Mouse (Mus musculus): ENCODE results near the gene Npas1. TPM values are rescaled to one million over a fixed set of nuclear protein-coding genes. Genes with fewer than 3 reads are reported as not detected.

Gene Npas1
- polyA plus RNA-seq, 2 experiments = not detected

DNA sequence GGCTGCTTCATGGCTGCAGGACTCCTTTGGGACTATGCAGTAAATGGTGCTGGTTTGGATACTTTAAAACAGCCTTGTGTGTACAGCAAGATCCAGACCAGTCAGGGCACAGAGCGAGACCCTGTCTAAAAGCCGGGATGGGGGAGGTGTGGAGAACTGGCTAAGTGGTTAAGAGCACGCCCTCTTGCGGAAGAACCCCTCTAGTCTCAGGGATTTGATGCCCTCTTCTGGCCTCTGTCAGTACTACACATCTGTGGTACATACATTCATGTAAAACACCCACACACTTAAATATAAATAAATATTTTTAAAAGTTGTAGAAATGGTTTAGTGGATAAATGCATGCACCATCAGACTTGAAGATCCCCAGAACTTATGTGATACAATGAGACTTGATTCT is 11.0 kb downstream of the Npas1 start:
- TF ChIP-seq EP300 (IDR thresholded peaks at IDR 0.05; ENCODE audit: low read depth) (no peak), CTCF (IDR thresholded peaks at IDR 0.05; ENCODE audit: low read depth) (peak; percentile 82)
- Histone ChIP-seq H3K27me3 (ENCODE audit: control insufficient read depth, insufficient read depth, low read length) (peaks cover under 1% of the 10 kb centered on the region; the same call in 1 of the 2 replicates), H3K9ac (replicated peaks) (no peak overlapping the region), H3K36me3 (replicated peaks; ENCODE audit: control insufficient read depth, insufficient read depth, low read depth) (no peaks in the 10 kb centered on the region), H3K27ac (no peak overlapping the region), H3K4me1 (replicated peaks; ENCODE audit: control insufficient read depth in 2 of 2, insufficient read depth in 2 of 2, low read length in 1 of 2) (no peaks in the 10 kb centered on the region), H3K4me2 (ENCODE audit: low read depth) (no peak overlapping the region), H3K4me3 (ENCODE audit: insufficient read depth in 1 of 2, low read depth in 2 of 2, low read length in 2 of 2) (no peak overlapping the region), H3K9me3 (ENCODE audit: control insufficient read depth, low read length) (no peaks in the 10 kb centered on the region)
- ATAC-seq (ENCODE audit: insufficient read depth) = no peak
- 44% methylated on average over 4 of the region's 4 CpGs for WGBS (ENCODE audit: insufficient replicate concordance)
- DNase-seq (ENCODE audit: low read depth in 3 of 3, low spot score in 3 of 3) = peak; percentile 33 to 42 (median 38)

DNA sequence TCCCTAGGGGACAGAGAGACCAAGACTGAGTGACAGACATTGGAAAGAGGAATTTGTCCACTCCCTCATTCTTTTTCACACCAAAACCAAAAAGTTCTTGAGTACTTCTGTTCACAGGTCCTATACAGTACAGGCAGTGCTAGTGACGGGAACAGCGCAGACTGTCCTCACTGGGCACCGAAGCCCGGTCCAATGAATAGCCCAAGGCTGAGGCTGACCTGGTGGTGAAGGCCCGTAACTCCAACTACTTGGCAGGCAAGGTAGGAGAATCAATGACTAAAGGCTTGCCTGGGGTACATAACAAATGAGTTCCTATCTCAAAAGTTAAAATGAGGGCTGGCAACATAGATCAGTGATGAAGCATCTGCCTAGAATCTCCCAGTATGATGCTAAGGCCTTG is 12.0 kb downstream of the Npas1 start:
- H3K4me3 ChIP-seq (ENCODE audit: insufficient read depth in 1 of 2, low read depth in 2 of 2, low read length in 2 of 2) = no peak overlapping the region
- no peaks in the 10 kb centered on the region for H3K9me3 ChIP-seq (ENCODE audit: control insufficient read depth, low read length)
- no peak for ATAC-seq (ENCODE audit: insufficient read depth)
- TF ChIP-seq EP300 (IDR thresholded peaks at IDR 0.05; ENCODE audit: low read depth) = no peak
- no peak for TF ChIP-seq CTCF (IDR thresholded peaks at IDR 0.05; ENCODE audit: low read depth)
- no peak overlapping the region for H3K4me2 ChIP-seq (ENCODE audit: low read depth)
- no peak overlapping the region for H3K27ac ChIP-seq
- H3K27me3 ChIP-seq (ENCODE audit: control insufficient read depth, insufficient read depth, low read length) = no peaks in the 10 kb centered on the region
- no peak for DNase-seq (ENCODE audit: low read depth in 3 of 3, low spot score in 3 of 3)
- H3K9ac ChIP-seq (replicated peaks) = no peak overlapping the region
- 80% methylated on average over 5 of the region's 5 CpGs for WGBS (ENCODE audit: insufficient replicate concordance)
- H3K36me3 ChIP-seq (replicated peaks; ENCODE audit: control insufficient read depth, insufficient read depth, low read depth) = no peaks in the 10 kb centered on the region
- H3K4me1 ChIP-seq (replicated peaks; ENCODE audit: control insufficient read depth in 2 of 2, insufficient read depth in 2 of 2, low read length in 1 of 2) = no peaks in the 10 kb centered on the region

DNA sequence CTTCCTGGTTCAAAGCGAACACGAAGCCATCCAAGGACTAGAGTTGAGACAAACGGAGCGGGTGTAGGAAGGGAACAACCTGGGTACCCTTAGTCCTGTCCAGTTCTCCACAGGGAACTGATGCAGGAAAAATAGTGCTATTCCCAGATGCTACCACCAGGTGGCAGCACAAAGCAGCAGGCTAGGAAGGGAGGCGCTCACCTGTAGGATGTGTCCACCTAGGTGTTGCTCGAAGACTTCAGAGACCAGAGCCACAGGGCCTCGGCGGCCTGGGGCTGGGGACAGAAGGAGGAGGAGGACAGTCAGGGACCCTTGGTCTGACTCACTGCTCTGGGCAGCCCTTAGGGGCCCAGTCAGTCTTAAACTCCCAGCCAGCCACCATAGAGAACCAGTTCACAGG is 12.4 kb downstream of the Npas1 start:
- no peak overlapping the region for H3K4me3 ChIP-seq (ENCODE audit: insufficient read depth in 1 of 2, low read depth in 2 of 2, low read length in 2 of 2)
- 6% methylated on average over 8 of the region's 8 CpGs for WGBS (ENCODE audit: insufficient replicate concordance)
- no peak overlapping the region for H3K9ac ChIP-seq (replicated peaks)
- TF ChIP-seq CTCF (IDR thresholded peaks at IDR 0.05; ENCODE audit: low read depth) = peak; percentile 98
- no peak for TF ChIP-seq EP300 (IDR thresholded peaks at IDR 0.05; ENCODE audit: low read depth)
- no peaks in the 10 kb centered on the region for H3K9me3 ChIP-seq (ENCODE audit: control insufficient read depth, low read length)
- DNase-seq (ENCODE audit: low read depth in 3 of 3, low spot score in 3 of 3) (peak in 2 of 3 experiments; percentile 40 to 51), ATAC-seq (ENCODE audit: insufficient read depth) (peak; percentile 39; the same call in 1 of the 2 replicates)
- H3K4me2 ChIP-seq (ENCODE audit: low read depth) = no peak overlapping the region
- H3K27ac ChIP-seq = no peak overlapping the region
- H3K27me3 ChIP-seq (ENCODE audit: control insufficient read depth, insufficient read depth, low read length) = no peaks in the 10 kb centered on the region
- no peaks in the 10 kb centered on the region for H3K4me1 ChIP-seq (replicated peaks; ENCODE audit: control insufficient read depth in 2 of 2, insufficient read depth in 2 of 2, low read length in 1 of 2)
- H3K36me3 ChIP-seq (replicated peaks; ENCODE audit: control insufficient read depth, insufficient read depth, low read depth) = no peaks in the 10 kb centered on the region

DNA sequence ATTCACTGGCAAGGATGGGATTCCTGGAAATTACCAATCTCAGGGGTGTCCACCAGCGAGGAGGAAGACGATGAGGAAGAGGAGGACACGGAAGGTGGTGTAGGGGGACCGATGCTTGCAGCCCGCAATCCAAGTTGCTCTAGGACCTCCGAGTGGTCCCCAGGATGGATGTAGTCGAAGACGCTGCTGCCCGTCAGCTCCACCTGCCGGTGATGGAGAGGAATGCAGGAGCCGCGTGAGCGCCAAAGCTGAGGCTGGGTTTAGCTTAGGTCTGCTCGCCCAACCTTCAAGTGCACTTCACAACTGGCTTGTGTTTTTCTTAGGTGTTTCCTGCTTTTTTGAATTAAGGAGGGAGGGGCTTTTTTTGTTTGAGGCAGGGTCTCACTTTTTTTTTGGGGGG is 14.3 kb downstream of the Npas1 start:
- Histone ChIP-seq H3K4me3 (ENCODE audit: insufficient read depth in 1 of 2, low read depth in 2 of 2, low read length in 2 of 2) (no peak overlapping the region), H3K27ac (no peak overlapping the region), H3K9me3 (ENCODE audit: control insufficient read depth, low read length) (no peaks in the 10 kb centered on the region), H3K27me3 (ENCODE audit: control insufficient read depth, insufficient read depth, low read length) (no peaks in the 10 kb centered on the region), H3K4me1 (replicated peaks; ENCODE audit: control insufficient read depth in 2 of 2, insufficient read depth in 2 of 2, low read length in 1 of 2) (no peaks in the 10 kb centered on the region), H3K4me2 (ENCODE audit: low read depth) (no peak overlapping the region), H3K36me3 (replicated peaks; ENCODE audit: control insufficient read depth, insufficient read depth, low read depth) (no peaks in the 10 kb centered on the region), H3K9ac (replicated peaks) (no peak overlapping the region)
- DNase-seq (ENCODE audit: low read depth in 3 of 3, low spot score in 3 of 3) (peak; percentile 40 to 49 (median 45)), ATAC-seq (ENCODE audit: insufficient read depth) (no peak)
- under 1% methylated on average over 14 of the region's 14 CpGs for whole genome bisulfite sequencing (ENCODE audit: insufficient replicate concordance)
- TF ChIP-seq CTCF (IDR thresholded peaks at IDR 0.05; ENCODE audit: low read depth) = peak; percentile 99
- no peak for TF ChIP-seq EP300 (IDR thresholded peaks at IDR 0.05; ENCODE audit: low read depth)

DNA sequence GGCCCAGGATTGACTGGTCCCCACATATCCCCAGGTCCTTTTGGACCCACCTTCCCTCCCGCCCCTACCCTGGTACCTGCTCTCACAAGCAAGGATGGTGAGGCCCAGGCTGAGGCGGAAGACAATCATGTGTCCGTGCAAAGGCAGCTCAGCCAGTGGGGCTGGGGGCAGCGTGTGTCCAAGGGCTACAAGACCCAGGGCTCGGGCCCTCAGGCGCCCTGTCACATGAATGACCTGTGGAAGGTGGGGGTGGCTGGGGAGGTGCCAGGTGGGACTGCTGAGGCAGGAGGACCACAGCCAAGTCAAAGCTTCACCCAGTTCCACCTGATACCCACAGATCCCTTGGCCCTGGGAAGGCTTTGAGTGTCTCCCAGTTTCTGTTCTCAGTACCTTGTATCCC is 15.8 kb downstream of the Npas1 start:
- Histone ChIP-seq H3K27ac (no peak overlapping the region), H3K4me3 (ENCODE audit: insufficient read depth in 1 of 2, low read depth in 2 of 2, low read length in 2 of 2) (no peak overlapping the region), H3K27me3 (ENCODE audit: control insufficient read depth, insufficient read depth, low read length) (no peaks in the 10 kb centered on the region), H3K4me2 (ENCODE audit: low read depth) (no peak overlapping the region), H3K4me1 (replicated peaks; ENCODE audit: control insufficient read depth in 2 of 2, insufficient read depth in 2 of 2, low read length in 1 of 2) (no peaks in the 10 kb centered on the region), H3K9me3 (ENCODE audit: control insufficient read depth, low read length) (no peaks in the 10 kb centered on the region), H3K36me3 (replicated peaks; ENCODE audit: control insufficient read depth, insufficient read depth, low read depth) (no peaks in the 10 kb centered on the region), H3K9ac (replicated peaks) (no peak overlapping the region)
- TF ChIP-seq EP300 (IDR thresholded peaks at IDR 0.05; ENCODE audit: low read depth) (no peak), CTCF (IDR thresholded peaks at IDR 0.05; ENCODE audit: low read depth) (no peak)
- 64% methylated on average over 6 of the region's 6 CpGs for WGBS (ENCODE audit: insufficient replicate concordance)
- ATAC-seq (ENCODE audit: insufficient read depth) = no peak
- no peak for DNase-seq (ENCODE audit: low read depth in 3 of 3, low spot score in 3 of 3)
